Mouse (Mus musculus) layer of hippocampus, postnatal 10 days (tissue): ENCODE results near the gene Rabggta. TPM values are rescaled to one million over a fixed set of nuclear protein-coding genes. Genes with fewer than 3 reads are reported as not detected.
A peak's percentile ranks its signal among the peaks of the same experiment; 100 is the strongest.

Source experiments
- DNase-seq, 2 experiments: peaks; one replicate each; pipeline ENCODE4 v3.0.0; 2021; ENCODE audit warnings: low spot score in 2 of 2
- long read RNA-seq: library from polyadenylated mRNA; stranded (forward); transcript quantifications from one replicate; pipeline ENCODE4 v2.0.0, GENCODE M21; 2023
- total RNA-seq, 2 experiments: library from RNA; stranded (reverse); gene quantifications; 2 replicates each; pipeline ENCODE4 v1.2.3; 2021

The Rabggta gene
- 10 to 100 TPM; 42.0 to 54.1 TPM for total RNA-seq
- long read RNA-seq, transcript Rabggta-203 (16 exons, 2,547 nt) = minor isoform, 7 of 43 reads
- long read RNA-seq, transcript Rabggta-202 (17 exons, 1,886 nt) = major isoform, 11 of 43 reads
- long read RNA-seq, partial matches to known transcripts = 16 of 43 reads
- long read RNA-seq, other reads (novel, unspliced or antisense) = 7 of 43 reads

GRCm38 (mm10) chr14:55721700-55722437, at the start of gene Rabggta:
Rabggta (minus strand) TSS chr14:55722263.
- DNase-seq = peak; percentile 92 to 95

GRCm38 (mm10) chr14:55769087-55769703, 47.1 kb upstream of the Rabggta start:
- no peak for DNase-seq

- DNase-seq = no peak
These were observed 46.5 kb upstream of the Rabggta start for GRCm38 (mm10) chr14:55768555-55768954.

DNA sequence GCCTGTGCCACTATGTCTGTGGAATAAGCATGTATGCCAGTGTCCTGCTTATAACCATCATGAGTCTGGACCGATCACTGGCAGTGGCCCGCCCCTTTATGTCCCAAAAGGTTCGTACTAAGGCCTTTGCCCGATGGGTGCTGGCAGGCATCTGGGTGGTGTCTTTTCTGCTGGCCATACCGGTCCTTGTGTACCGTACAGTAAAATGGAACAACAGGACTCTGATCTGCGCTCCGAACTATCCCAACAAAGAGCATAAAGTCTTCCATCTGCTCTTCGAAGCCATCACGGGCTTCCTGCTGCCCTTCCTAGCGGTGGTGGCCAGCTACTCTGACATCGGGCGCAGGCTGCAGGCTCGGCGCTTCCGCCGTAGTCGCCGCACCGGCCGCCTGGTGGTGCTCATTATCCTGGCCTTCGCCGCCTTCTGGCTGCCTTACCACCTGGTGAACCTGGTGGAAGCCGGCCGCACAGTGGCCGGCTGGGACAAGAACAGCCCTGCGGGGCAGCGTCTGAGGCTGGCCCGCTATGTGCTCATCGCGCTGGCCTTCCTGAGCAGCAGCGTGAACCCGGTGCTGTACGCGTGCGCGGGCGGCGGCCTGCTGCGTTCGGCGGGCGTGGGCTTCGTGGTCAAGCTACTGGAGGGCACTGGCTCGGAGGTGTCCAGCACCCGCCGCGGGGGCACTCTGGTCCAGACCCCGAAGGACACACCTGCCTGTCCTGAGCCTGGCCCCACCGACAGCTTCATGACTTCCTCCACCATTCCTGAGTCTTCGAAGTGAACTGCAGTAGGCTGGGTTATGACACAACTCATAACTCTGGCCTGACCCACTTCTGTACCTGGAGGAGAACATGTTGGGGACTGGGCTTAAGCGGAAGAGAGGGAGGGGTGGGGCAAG, 45.7 kb upstream of the Rabggta start:
- DNase-seq = peak; percentile 52 to 54

GRCm38 (mm10) chr14:55765696-55766095, 43.6 kb upstream of the Rabggta start, which contains the start of gene Ltb4r1:
Ltb4r1 (plus strand) TSS chr14:55765962.
- DNase-seq = no peak

DNA sequence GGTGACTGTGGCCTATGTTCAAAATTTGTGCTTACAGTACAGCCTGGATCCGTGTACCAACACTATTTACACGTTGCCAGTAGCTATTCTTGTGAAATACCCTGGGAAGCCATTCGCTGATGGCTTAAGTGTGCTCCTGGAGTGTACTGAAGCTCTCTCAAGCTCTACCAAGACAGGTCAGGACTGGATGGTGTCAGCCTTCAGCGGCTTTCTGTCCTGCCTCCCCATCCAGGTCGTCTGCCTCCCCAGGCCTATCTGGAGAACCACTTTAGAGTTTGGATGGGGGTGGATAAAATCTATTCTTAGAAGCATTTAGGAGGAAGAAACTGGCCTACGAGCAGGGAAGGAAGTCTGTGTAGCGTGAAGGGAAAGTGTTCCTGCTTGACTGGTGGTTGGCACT, 41.1 kb upstream of the Rabggta start:
- DNase-seq = no peak

GRCm38 (mm10) chr14:55762001-55762821, 40.1 kb upstream of the Rabggta start:
- peak; percentile 65 to 70 for DNase-seq

- no peak for DNase-seq
These were observed 39.1 kb upstream of the Rabggta start, which contains the start of gene Ltb4r2 for GRCm38 (mm10) chr14:55761163-55761562. Ltb4r2 (plus strand) TSS chr14:55761428.

DNA sequence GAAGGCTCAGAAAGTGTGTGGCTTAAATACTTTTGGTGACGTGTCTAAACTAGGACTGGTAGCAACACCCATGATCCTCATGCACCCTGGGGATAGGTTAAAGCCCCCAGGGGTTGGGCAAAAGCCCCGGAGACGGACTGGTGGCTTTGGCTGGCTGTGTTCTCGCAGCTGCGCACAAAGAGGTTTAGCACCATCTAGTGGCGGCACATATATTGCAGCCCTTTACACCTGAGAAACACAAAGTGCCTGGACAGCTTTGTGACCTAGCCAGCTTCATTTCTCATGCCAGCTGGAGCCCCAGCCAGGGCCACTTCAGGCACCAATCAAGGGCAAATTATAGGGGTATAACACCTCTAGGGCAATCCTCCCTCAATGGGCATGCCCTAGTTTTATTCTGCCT, 38.1 kb upstream of the Rabggta start:
- peak; percentile 89 for DNase-seq

DNA sequence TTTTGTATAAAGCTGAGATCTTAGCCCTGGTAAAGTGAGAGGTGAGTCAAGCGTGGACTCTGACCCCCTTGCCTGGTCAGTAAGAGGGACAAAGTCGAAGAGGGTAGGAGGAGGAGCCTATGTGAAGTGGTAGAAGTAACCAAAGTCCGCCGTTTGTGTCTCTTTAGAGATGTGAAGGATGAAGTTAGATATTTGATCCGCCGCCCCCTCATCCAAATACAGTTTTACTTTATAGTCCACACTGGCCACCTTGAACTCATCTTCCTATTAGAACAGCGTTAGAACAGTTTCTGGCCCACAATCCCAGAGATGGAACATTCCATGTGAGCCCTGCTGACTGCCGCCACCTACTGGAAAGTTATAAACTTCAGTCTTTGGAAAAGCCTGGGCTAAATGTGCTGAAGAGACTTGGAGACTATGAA, 36.3 kb upstream of the Rabggta start, which contains the start of gene Cideb:
Cideb (minus strand) TSS at position 96 of the 422 bp plus-strand sequence.
- peak; percentile 50 to 56 for DNase-seq

DNA sequence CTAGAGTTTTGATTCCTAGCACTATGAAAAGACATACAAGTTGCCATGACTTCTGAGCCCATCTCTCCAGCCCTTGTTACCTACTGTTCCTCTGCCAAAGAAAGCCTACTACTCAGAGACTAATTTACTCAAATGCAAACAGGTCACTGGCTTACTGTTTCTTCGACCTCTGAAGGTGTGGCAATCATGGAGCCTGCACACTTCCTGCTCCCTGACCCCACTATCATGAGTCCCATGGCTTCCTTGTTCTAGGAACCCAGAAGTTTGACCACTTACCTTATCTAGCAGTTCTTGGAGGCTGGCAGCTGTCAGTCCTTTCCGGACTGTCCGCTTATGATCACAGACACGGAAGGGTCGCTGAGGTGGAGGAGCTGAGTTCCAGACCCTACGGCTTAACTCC, 35.5 kb upstream of the Rabggta start:
- no peak for DNase-seq

- DNase-seq = no peak
These were observed 25.2 kb upstream of the Rabggta start for GRCm38 (mm10) chr14:55747051-55747847.

DNA sequence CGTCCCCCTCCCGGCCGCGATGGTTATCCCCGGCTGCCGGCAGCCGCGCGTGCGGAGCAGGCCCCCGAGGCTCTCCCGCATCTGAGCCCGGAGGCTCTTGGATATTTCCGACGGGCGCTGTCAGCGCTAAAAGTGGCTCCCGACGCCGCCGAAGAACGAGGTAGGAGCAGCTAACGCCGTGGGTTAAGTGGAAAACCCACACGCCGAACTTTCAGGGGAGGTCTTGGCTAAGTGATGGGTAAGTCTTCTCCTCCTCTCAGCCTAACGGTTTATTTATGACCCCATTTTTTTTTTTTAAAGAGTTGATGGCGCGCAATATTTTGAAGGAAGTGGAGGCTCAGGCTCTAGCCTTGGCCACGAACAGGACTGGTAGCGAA, 23.8 kb upstream of the Rabggta start:
- no peak for DNase-seq

DNA sequence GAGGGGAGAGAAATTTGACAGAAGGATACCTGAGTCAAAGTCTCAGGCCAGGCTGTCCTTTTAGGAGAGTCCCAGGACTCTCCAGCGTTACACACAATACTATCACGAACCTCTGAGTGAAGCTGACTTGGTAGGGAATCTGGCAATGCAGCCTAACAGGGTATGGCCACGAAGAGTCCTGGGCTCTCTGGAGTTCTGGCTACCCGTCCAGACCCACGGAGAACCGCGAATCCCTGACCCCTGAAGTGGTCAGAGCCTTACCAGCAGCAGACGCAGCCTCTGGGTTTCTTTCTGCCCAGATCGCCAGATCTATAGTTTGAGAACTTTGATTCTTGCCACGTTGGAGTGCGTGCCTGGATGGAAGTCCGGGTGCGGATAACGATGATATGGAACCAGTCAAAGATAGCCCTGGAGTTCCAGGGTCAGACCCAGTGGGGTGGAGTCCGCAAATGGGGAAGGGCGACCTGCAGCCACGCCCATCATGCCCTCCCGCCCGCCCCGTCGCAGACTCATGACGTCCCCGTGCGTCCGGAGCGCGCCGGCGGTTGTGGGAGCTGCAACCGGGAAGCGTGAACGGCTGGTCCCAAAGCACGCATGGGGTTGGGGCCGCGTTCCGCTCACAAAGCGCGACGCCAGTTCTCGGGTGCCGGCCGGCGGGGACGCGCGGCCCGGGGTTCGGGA, 23.3 kb upstream of the Rabggta start, which contains the start of the genes Dhrs1 and Nop9:
Dhrs1 (minus strand) TSS at position 511 of the 681 bp plus-strand sequence.
Nop9 (plus strand) TSS at position 514 of the 681 bp plus-strand sequence.
- peak; percentile 84 to 87 for DNase-seq

GRCm38 (mm10) chr14:55743711-55744110, 21.6 kb upstream of the Rabggta start:
- DNase-seq = peak; percentile 92 to 93

- DNase-seq = no peak
These were observed 15.1 kb upstream of the Rabggta start for GRCm38 (mm10) chr14:55737086-55737687.

GRCm38 (mm10) chr14:55735758-55736157, 13.7 kb upstream of the Rabggta start:
- no peak for DNase-seq

DNA sequence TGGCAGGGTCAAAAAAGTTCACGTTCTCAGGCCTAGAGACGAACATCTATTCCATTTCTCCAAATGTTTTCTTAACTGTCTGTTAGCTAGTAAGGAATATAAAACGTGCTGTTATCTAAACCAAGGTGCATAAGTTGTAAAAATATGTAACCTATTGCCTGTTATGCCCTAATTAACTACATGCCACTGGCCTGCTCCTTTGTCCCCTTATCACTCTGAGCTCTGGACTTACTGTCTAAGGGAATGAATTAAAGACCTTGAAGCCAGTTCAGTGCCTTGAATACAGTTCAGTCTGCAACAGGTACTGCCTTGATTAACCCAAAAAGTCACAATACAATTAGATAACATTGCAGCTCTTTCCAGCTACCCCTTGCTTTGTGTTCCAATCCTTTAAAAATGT, 13.3 kb upstream of the Rabggta start:
- no peak for DNase-seq
